Mouse (Mus musculus) central nervous system, embryonic 14 days (tissue): ENCODE data around the gene Zfp709. TPM values are rescaled to one million over a fixed set of nuclear protein-coding genes. Genes with fewer than 3 reads are reported as not detected.

ENCODE experiments used
- polyA plus RNA-seq: library from polyadenylated mRNA; depleted of rRNA; stranded (reverse); fragments of >200 nt; gene quantifications from 2 replicates; pipeline ENCODE4 v1.2.3, GENCODE M21; 2012; rRNA removed

The Zfp709 gene
- polyA plus RNA-seq: 2.8 and 3.0 TPM in 2 replicates

GRCm38 (mm10) chr8:71881618-71882274 is at the start of gene Zfp709:
Zfp709 (plus strand) TSS chr8:71882019.

DNA sequence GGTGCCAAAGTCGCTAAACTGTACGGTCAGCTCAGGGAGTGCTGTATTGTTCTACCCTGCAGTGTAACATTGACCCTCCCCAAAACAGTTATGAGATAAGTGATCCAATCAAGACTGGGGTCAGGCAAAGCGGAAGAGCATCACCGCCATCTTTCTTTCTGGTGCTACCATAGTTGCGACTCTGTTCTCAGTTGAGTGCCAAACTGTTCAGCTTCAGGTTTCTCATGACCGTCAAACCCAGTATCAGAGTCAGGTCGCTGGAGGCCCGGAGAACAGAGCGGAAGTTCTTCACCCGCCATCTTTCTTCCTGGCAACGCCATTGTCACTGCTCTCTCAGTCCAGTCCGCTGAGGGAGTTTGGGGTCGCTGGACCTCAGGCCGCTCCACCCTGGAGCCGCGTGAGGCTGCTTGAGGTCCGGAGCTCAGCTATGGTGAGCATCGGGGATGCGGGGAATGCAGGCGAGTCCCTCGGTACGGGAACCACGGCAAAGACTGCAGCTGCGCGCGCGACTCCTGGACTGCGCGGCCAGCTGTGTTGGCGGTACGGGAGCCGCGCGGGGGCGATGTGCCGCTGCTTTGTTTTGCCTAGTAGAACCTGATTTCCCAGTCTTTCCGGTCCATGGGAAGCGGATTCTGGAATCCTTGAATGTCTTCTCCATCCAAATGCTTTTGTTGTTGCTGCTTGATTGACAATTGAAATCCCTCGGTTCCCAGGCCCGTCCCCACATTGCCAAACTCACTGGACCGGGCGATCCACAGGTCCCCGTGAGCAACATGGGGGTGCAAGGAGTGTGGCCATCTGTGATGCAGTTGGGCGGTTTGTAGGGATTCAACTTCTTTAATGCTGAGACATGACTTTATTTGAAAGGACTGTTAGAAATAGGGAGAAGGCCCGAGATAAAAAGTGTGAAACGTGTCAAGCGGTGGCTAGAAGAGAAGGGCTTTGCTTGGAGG is 26.8 kb downstream of the Zfp709 start, which contains the start of the genes Zfp882 and Zfp617:
TSS of gene Zfp882 (plus strand) at position 300 of the 953 bp plus-strand sequence.
TSS of gene Zfp617 (plus strand) at position 327 of the 953 bp plus-strand sequence.

Other genes with a start within 250 kb of the Zfp709 start
- 65.1 and 70.6 TPM in 2 replicates for gene Unc13a, start 210.3 kb upstream of the Zfp709 start, polyA plus RNA-seq
- 4.6 and 6.3 TPM in 2 replicates for gene Jak3, start 205.7 kb upstream of the Zfp709 start, polyA plus RNA-seq
- 1.8 and 2.0 TPM in 2 replicates for gene Insl3, start 192.8 kb upstream of the Zfp709 start, polyA plus RNA-seq
- 0.51 and 0.57 TPM in 2 replicates for gene B3gnt3, start 180.2 kb upstream of the Zfp709 start, polyA plus RNA-seq
- 151 and 159 TPM in 2 replicates for gene Fcho1, start 156.3 kb upstream of the Zfp709 start, polyA plus RNA-seq
- gene Zfp882, start 26.6 kb downstream of the Zfp709 start, polyA plus RNA-seq: 10.1 and 12.8 TPM in 2 replicates
- 19.3 and 19.6 TPM in 2 replicates for gene Zfp617, start 26.6 kb downstream of the Zfp709 start, polyA plus RNA-seq
- 23.7 and 24.7 TPM in 2 replicates for gene Zfp961, start 69.0 kb downstream of the Zfp709 start, polyA plus RNA-seq
- 0.15 TPM in 2 replicates for gene Cyp4f18, start 127.6 kb downstream of the Zfp709 start, polyA plus RNA-seq
- gene Olfr372, start 159.2 kb downstream of the Zfp709 start, polyA plus RNA-seq: not detected in 2 replicates
- gene Olfr373, start 201.2 kb downstream of the Zfp709 start, polyA plus RNA-seq: not detected in 2 replicates
- not detected in 2 replicates for gene Olfr374, start 225.0 kb downstream of the Zfp709 start, polyA plus RNA-seq